Mouse (Mus musculus): ENCODE measurements around the gene Bud31. TPM values are rescaled to one million over a fixed set of nuclear protein-coding genes. Genes with fewer than 3 reads are reported as not detected.

Bud31 gene
- polyA plus RNA-seq, 1 experiment, result 84.1 TPM

GRCm38 (mm10) chr5:145115736-145116135 is 24.4 kb upstream of the Bud31 start:
- peaks cover 3% of the 10 kb centered on the region; the same call in 1 of the 2 replicates for H3K4me1 ChIP-seq (ENCODE audit: control insufficient read depth, insufficient read depth, low read length)

GRCm38 (mm10) chr5:145116316-145116715 is 23.8 kb upstream of the Bud31 start:
- no peak for TF ChIP-seq CTCF (conservative IDR thresholded peaks at IDR 0.05; ENCODE audit: insufficient read depth, insufficient read length, low read depth, low read length)
- no peak for TF ChIP-seq POLR2A (IDR thresholded peaks at IDR 0.05; ENCODE audit: low read depth, low read length)
- Histone ChIP-seq H3K27me3 (replicated peaks; ENCODE audit: control insufficient read depth, insufficient read depth, low read length) (no peaks in the 10 kb centered on the region), H3K4me3 (ENCODE audit: insufficient read depth, low read depth, low read length) (no peak overlapping the region), H3K4me1 (ENCODE audit: control insufficient read depth, insufficient read depth, low read length) (peaks cover 3% of the 10 kb centered on the region; the same call in 1 of the 2 replicates), H3K27ac (ENCODE audit: insufficient read depth, low read depth, low read length) (peak overlapping the region; percentile 84), H3K36me3 (ENCODE audit: control insufficient read depth, insufficient read depth, low read length) (no peaks in the 10 kb centered on the region)
- peak; percentile 92 for DNase-seq
- 25% methylated on average over 4 of the region's 4 CpGs for WGBS

More at GRCm38 (mm10) chr5:145115736-145116135, 24.4 kb upstream of the Bud31 start:
- TF ChIP-seq POLR2A (IDR thresholded peaks at IDR 0.05; ENCODE audit: low read depth, low read length) (no peak), CTCF (conservative IDR thresholded peaks at IDR 0.05; ENCODE audit: insufficient read depth, insufficient read length, low read depth, low read length) (no peak)
- H3K36me3 ChIP-seq (ENCODE audit: control insufficient read depth, insufficient read depth, low read length), result no peaks in the 10 kb centered on the region
- 79% methylated on average over 5 of the region's 5 CpGs for WGBS
- no peak for DNase-seq
- H3K4me3 ChIP-seq (ENCODE audit: insufficient read depth, low read depth, low read length), result no peak overlapping the region
- H3K27ac ChIP-seq (ENCODE audit: insufficient read depth, low read depth, low read length), result peak overlapping the region; percentile 84
- H3K27me3 ChIP-seq (replicated peaks; ENCODE audit: control insufficient read depth, insufficient read depth, low read length), result no peaks in the 10 kb centered on the region

- H3K27ac ChIP-seq (ENCODE audit: insufficient read depth, low read depth, low read length), result peak overlapping the region; percentile 71
- H3K27me3 ChIP-seq (replicated peaks; ENCODE audit: control insufficient read depth, insufficient read depth, low read length), result no peaks in the 10 kb centered on the region
- DNase-seq, result peak; percentile 68
- TF ChIP-seq POLR2A (IDR thresholded peaks at IDR 0.05; ENCODE audit: low read depth, low read length) (no peak), CTCF (conservative IDR thresholded peaks at IDR 0.05; ENCODE audit: insufficient read depth, insufficient read length, low read depth, low read length) (peak; percentile 59)
- no peaks in the 10 kb centered on the region for H3K36me3 ChIP-seq (ENCODE audit: control insufficient read depth, insufficient read depth, low read length)
- no peak overlapping the region for H3K4me3 ChIP-seq (ENCODE audit: insufficient read depth, low read depth, low read length)
- WGBS, result 48% methylated on average over 10 of the region's 10 CpGs
- peaks cover 3% of the 10 kb centered on the region; the same call in 1 of the 2 replicates for H3K4me1 ChIP-seq (ENCODE audit: control insufficient read depth, insufficient read depth, low read length)
Measured at GRCm38 (mm10) chr5:145116916-145117315, 23.2 kb upstream of the Bud31 start.

- Histone ChIP-seq H3K36me3 (ENCODE audit: control insufficient read depth, insufficient read depth, low read length) (no peaks in the 10 kb centered on the region), H3K4me3 (ENCODE audit: insufficient read depth, low read depth, low read length) (no peak overlapping the region), H3K27ac (ENCODE audit: insufficient read depth, low read depth, low read length) (peak overlapping the region; percentile 4; the same call in 1 of the 2 replicates), H3K27me3 (replicated peaks; ENCODE audit: control insufficient read depth, insufficient read depth, low read length) (no peaks in the 10 kb centered on the region), H3K4me1 (ENCODE audit: control insufficient read depth, insufficient read depth, low read length) (peaks cover 3% of the 10 kb centered on the region; the same call in 1 of the 2 replicates)
- peak; percentile 59 for DNase-seq
- TF ChIP-seq POLR2A (IDR thresholded peaks at IDR 0.05; ENCODE audit: low read depth, low read length) (no peak), CTCF (conservative IDR thresholded peaks at IDR 0.05; ENCODE audit: insufficient read depth, insufficient read length, low read depth, low read length) (no peak)
- 33% methylated on average over 6 of the region's 6 CpGs for WGBS
Measured at GRCm38 (mm10) chr5:145118005-145118404, 22.2 kb upstream of the Bud31 start.

GRCm38 (mm10) chr5:145118461-145118860 is 21.7 kb upstream of the Bud31 start:
- WGBS, result 83% methylated on average over 5 of the region's 5 CpGs
- H3K4me1 ChIP-seq (ENCODE audit: control insufficient read depth, insufficient read depth, low read length), result peaks cover 3% of the 10 kb centered on the region; the same call in 1 of the 2 replicates
- DNase-seq, result no peak
- H3K4me3 ChIP-seq (ENCODE audit: insufficient read depth, low read depth, low read length), result no peak overlapping the region
- H3K36me3 ChIP-seq (ENCODE audit: control insufficient read depth, insufficient read depth, low read length), result no peaks in the 10 kb centered on the region
- no peak for TF ChIP-seq CTCF (conservative IDR thresholded peaks at IDR 0.05; ENCODE audit: insufficient read depth, insufficient read length, low read depth, low read length)
- TF ChIP-seq POLR2A (IDR thresholded peaks at IDR 0.05; ENCODE audit: low read depth, low read length), result no peak
- H3K27me3 ChIP-seq (replicated peaks; ENCODE audit: control insufficient read depth, insufficient read depth, low read length), result no peaks in the 10 kb centered on the region
- peak overlapping the region; percentile 4; the same call in 1 of the 2 replicates for H3K27ac ChIP-seq (ENCODE audit: insufficient read depth, low read depth, low read length)

GRCm38 (mm10) chr5:145119385-145119784 is 20.8 kb upstream of the Bud31 start:
- TF ChIP-seq POLR2A (IDR thresholded peaks at IDR 0.05; ENCODE audit: low read depth, low read length), result no peak
- peak; percentile 55 for TF ChIP-seq CTCF (conservative IDR thresholded peaks at IDR 0.05; ENCODE audit: insufficient read depth, insufficient read length, low read depth, low read length)
- H3K27me3 ChIP-seq (replicated peaks; ENCODE audit: control insufficient read depth, insufficient read depth, low read length), result no peaks in the 10 kb centered on the region
- WGBS, result 99% methylated on average over 2 of the region's 2 CpGs
- H3K36me3 ChIP-seq (ENCODE audit: control insufficient read depth, insufficient read depth, low read length), result no peaks in the 10 kb centered on the region
- peak; percentile 22 for DNase-seq
- H3K27ac ChIP-seq (ENCODE audit: insufficient read depth, low read depth, low read length), result no peak overlapping the region
- H3K4me3 ChIP-seq (ENCODE audit: insufficient read depth, low read depth, low read length), result no peak overlapping the region
- peaks cover 3% of the 10 kb centered on the region; the same call in 1 of the 2 replicates for H3K4me1 ChIP-seq (ENCODE audit: control insufficient read depth, insufficient read depth, low read length)

- no peaks in the 10 kb centered on the region for H3K4me1 ChIP-seq (ENCODE audit: control insufficient read depth, insufficient read depth, low read length)
- DNase-seq, result no peak
- no peak overlapping the region for H3K27ac ChIP-seq (ENCODE audit: insufficient read depth, low read depth, low read length)
- WGBS, result 48% methylated on average over 7 of the region's 7 CpGs
- no peak overlapping the region for H3K4me3 ChIP-seq (ENCODE audit: insufficient read depth, low read depth, low read length)
- no peaks in the 10 kb centered on the region for H3K36me3 ChIP-seq (ENCODE audit: control insufficient read depth, insufficient read depth, low read length)
- H3K27me3 ChIP-seq (replicated peaks; ENCODE audit: control insufficient read depth, insufficient read depth, low read length), result no peaks in the 10 kb centered on the region
- TF ChIP-seq CTCF (conservative IDR thresholded peaks at IDR 0.05; ENCODE audit: insufficient read depth, insufficient read length, low read depth, low read length) (no peak), POLR2A (IDR thresholded peaks at IDR 0.05; ENCODE audit: low read depth, low read length) (no peak)
Measured at GRCm38 (mm10) chr5:145120921-145121320, 19.2 kb upstream of the Bud31 start.

Data from kidney, adult 2 months (tissue).